8 mouse cellular contexts compared by ENCODE assay signal in genomic region chr7:92874761-92875408, GRCm38 (mm10). TPM values are rescaled to one million over a fixed set of nuclear protein-coding genes. Genes with fewer than 3 reads are reported as not detected.
A peak's percentile ranks its signal among the peaks of the same experiment; 100 is the strongest.
DNase-seq lines count a peak whose midpoint lies in the region; ATAC-seq and TF ChIP-seq lines count a peak whose summit lies in the region.

No protein-coding gene starts in this region.

- no peaks in the 10 kb centered on the region; the same call in 1 of the 2 replicates for H3K4me1 ChIP-seq in cortical plate, adult 2 months (ENCODE audit: control insufficient read depth, insufficient read depth, low read length)

- no peak for TF ChIP-seq CTCF in cortical plate, adult 2 months (IDR thresholded peaks at IDR 0.05; ENCODE audit: extremely low read depth, insufficient read depth, low read length)

- peak overlapping the region; percentile 71 for H3K4me3 ChIP-seq in cortical plate, adult 2 months (ENCODE audit: insufficient read depth, low read length)

- peak; percentile 80 to 82 for DNase-seq in gastrocnemius, adult 8-10 months (ENCODE audit: low spot score in 2 of 2)
- DNase-seq in induced T-regulatory cell, adult 2 months (ENCODE audit: low read depth) = peak; percentile 98
- DNase-seq in left cerebral cortex, adult 9 months (ENCODE audit: low spot score in 2 of 2) = peak; percentile 82 to 93
- peak; percentile 80 for DNase-seq in right cerebral cortex, postnatal 14 days
- peak; percentile 86 to 92 for DNase-seq in urinary bladder, postnatal 36 days (ENCODE audit: low spot score in 2 of 2)

- H3K27ac ChIP-seq in cortical plate, adult 2 months (ENCODE audit: insufficient read depth, low read length) = peak overlapping the region; percentile 91

- TF ChIP-seq POLR2A in cortical plate, adult 2 months (IDR thresholded peaks at IDR 0.05; ENCODE audit: extremely low read depth, insufficient read depth, low read length) = peak; percentile 80

- ATAC-seq in activated CD4-positive, CD25-positive, alpha-beta regulatory T cell, adult 4 months = peak; percentile 83
- ATAC-seq in megakaryocyte progenitor cell, adult 5-6 weeks (replicated peaks; ENCODE audit: poor library complexity) = peak; percentile 65

RNA-seq across cellular contexts. Expression of gene Prcp, which starts 0.6 kb away (rescaled TPM):
- 10 to 100 TPM; 16.3 to 22.9 TPM for polyA plus RNA-seq in activated CD4-positive, CD25-positive, alpha-beta regulatory T cell, adult 4 months (2017; shearing (Covaris generic))
- 11.2 and 11.3 TPM in 2 replicates for polyA plus RNA-seq in cortical plate, adult 2 months (2012; rRNA removed)
- total RNA-seq in gastrocnemius, adult 8-10 months (2022) = 1 to 10 TPM; 2.2 to 2.9 (median 2.6) TPM
- total RNA-seq in megakaryocyte progenitor cell, adult 5-6 weeks (2015) = 111 and 115 TPM in 2 replicates
- 30.8 and 33.2 TPM in 2 replicates for total RNA-seq in megakaryocyte progenitor cell, adult 5-6 weeks (2017)

RNA-seq across cellular contexts. Expression of gene Ddias, which starts 0.8 kb away (rescaled TPM):
- 1 to 10 TPM; 3.1 to 4.2 TPM for polyA plus RNA-seq in activated CD4-positive, CD25-positive, alpha-beta regulatory T cell, adult 4 months (2017; shearing (Covaris generic))
- 0.30 and 0.35 TPM in 2 replicates for polyA plus RNA-seq in cortical plate, adult 2 months (2012; rRNA removed)
- under 1 TPM in 1 of 4 experiments, not detected in 3; 0.13 TPM for total RNA-seq in gastrocnemius, adult 8-10 months (2022)
- 22.5 and 25.0 TPM in 2 replicates for total RNA-seq in megakaryocyte progenitor cell, adult 5-6 weeks (2015)
- total RNA-seq in megakaryocyte progenitor cell, adult 5-6 weeks (2017) = 12.8 and 14.9 TPM in 2 replicates

Comparison
In these comparisons a context has a peak if more than half of its experiments do, and no peak if none do; other contexts are left out.
1. Peak in every context shown above with its lines: DNase-seq, ATAC-seq, H3K4me3 ChIP-seq and H3K27ac ChIP-seq.
2. RNA of gene Prcp, which starts 0.6 kb away (total RNA-seq): 30.8 to 115 TPM in megakaryocyte progenitor cell, adult 5-6 weeks; 2.2 to 2.9 TPM in gastrocnemius, adult 8-10 months; every median in the first group is over 4 times any median in the second.
3. RNA of gene Ddias, which starts 0.8 kb away (total RNA-seq): 12.8 to 25.0 TPM in megakaryocyte progenitor cell, adult 5-6 weeks; 0.13 TPM in gastrocnemius, adult 8-10 months; every median in the first group is over 10 times any median in the second.